Mouse (Mus musculus) limb, embryonic 12.5 days (tissue): Measurements from ENCODE around the gene Cadps. TPM values are rescaled to one million over a fixed set of nuclear protein-coding genes. Genes with fewer than 3 reads are reported as not detected.

ENCODE experiments used
- ATAC-seq: fragments of 200-750 bp; cut with Nextera tagmentation; 2 replicates; pipeline ENCODE4 v1.8.0; 2017; ENCODE audit warnings: low read depth, moderate TSS enrichment; ENCODE audit not compliant: insufficient number of reproducible peaks, insufficient read depth, low FRiP score, low TSS enrichment
- H3K27ac ChIP-seq: fragments of 300-500 bp; sonication (generic); 2 replicates; pipeline ENCODE4 v1.5.1; 2016; ENCODE audit warnings: mild to moderate bottlenecking, moderate library complexity
- H3K27me3 ChIP-seq: fragments of 300-500 bp; sonication (generic); 2 replicates; pipeline ENCODE4 v1.6.1; 2016; ENCODE audit warnings: mild to moderate bottlenecking, moderate library complexity
- H3K36me3 ChIP-seq: fragments of 300-500 bp; sonication (generic); 2 replicates; pipeline ENCODE4 v1.6.1; 2016; ENCODE audit warnings: mild to moderate bottlenecking, moderate library complexity
- H3K4me1 ChIP-seq: fragments of 300-500 bp; sonication (generic); replicated peaks from 2 replicates; pipeline ENCODE4 v1.6.1; 2016
- H3K4me2 ChIP-seq: fragments of 300-500 bp; sonication (generic); 2 replicates; pipeline ENCODE4 v1.6.1; 2016; ENCODE audit warnings: mild to moderate bottlenecking, moderate library complexity
- H3K4me3 ChIP-seq: fragments of 300-500 bp; sonication (generic); replicated peaks from 2 replicates; pipeline ENCODE4 v1.5.1; 2016; ENCODE audit warnings: mild to moderate bottlenecking
- H3K9ac ChIP-seq: fragments of 300-500 bp; sonication (generic); replicated peaks from 2 replicates; pipeline ENCODE4 v1.6.1; 2016; ENCODE audit warnings: mild to moderate bottlenecking, moderate library complexity
- H3K9me3 ChIP-seq: fragments of 300-500 bp; sonication (generic); 2 replicates; pipeline ENCODE4 v1.6.1; 2016; ENCODE audit warnings: mild to moderate bottlenecking, moderate library complexity
- whole genome bisulfite sequencing: fragments of 180-500 bp; shearing (Covaris S2); methylation state at CpG from one replicate; pipeline ENCODE4 v1.1.7; 2016; 5-methylcytosine and 5-hydroxymethylcytosine counted together
- polyA plus RNA-seq: library from polyadenylated mRNA; unstranded; fragments of >200 nt; fragmentation: Nextera tagmentation; extraction: Ambion mirVana; gene quantifications from 2 replicates; pipeline ENCODE4 v1.2.1, GENCODE M21; 2016

The Cadps gene
- polyA plus RNA-seq, 1 experiment from 2014 or later: 1.1 TPM

DNA sequence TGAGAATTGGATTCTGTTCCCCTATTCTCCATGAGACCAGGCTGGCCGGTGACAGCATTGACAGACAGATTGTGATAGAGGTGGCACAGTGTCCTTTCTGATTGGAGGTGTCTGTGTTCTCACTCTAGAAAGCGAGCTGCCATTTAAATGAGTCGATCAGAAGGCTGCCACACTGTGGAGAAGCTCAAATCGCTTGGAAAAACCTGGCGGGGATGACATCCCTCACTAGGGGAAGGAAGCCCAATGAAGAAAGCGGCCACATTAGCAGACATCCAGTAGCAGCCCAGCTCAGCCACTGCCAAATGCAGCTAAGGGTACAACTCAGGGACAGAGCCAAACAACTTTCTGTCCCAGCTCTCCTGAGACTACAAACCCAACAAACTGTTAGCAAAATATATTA lies 397.6 kb downstream of the Cadps start:
- no peaks in the 10 kb centered on the region for H3K27me3 ChIP-seq
- no peak overlapping the region for H3K4me3 ChIP-seq
- no peak overlapping the region for H3K4me2 ChIP-seq
- no peaks in the 10 kb centered on the region for H3K9me3 ChIP-seq
- no peaks in the 10 kb centered on the region for H3K36me3 ChIP-seq
- H3K4me1 ChIP-seq: no peaks in the 10 kb centered on the region
- H3K27ac ChIP-seq: no peak overlapping the region
- 66% methylated on average over 6 of the region's 6 CpGs for WGBS
- H3K9ac ChIP-seq: no peak overlapping the region
- no peak for ATAC-seq

DNA sequence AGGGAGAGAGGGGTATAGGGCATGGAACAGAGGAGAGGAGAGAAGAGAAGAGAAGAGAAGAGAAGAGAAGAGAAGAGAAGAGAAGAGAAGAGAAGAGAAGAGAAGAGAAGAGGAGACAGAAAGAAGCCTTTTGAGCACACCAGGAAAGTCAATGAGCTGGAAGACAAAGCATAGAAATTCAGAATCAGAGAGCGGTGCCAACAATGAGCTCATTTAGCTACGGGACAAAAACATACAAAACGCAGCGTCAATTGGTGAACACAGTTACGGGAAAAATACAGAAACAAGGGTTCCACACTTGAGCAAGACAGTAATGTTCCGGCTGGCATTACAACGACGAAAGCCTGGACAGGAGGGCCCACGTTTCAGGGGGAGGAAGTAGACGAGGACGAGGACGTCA lies 412.6 kb downstream of the Cadps start:
- WGBS: 88% methylated on average over 12 of the region's 12 CpGs
- H3K4me3 ChIP-seq: no peak overlapping the region
- no peak overlapping the region for H3K9ac ChIP-seq
- no peaks in the 10 kb centered on the region for H3K27me3 ChIP-seq
- H3K4me1 ChIP-seq: no peaks in the 10 kb centered on the region
- no peak for ATAC-seq
- H3K9me3 ChIP-seq: no peaks in the 10 kb centered on the region
- H3K36me3 ChIP-seq: no peaks in the 10 kb centered on the region
- no peak overlapping the region for H3K4me2 ChIP-seq
- H3K27ac ChIP-seq: no peak overlapping the region

- Histone ChIP-seq H3K9me3 (no peaks in the 10 kb centered on the region), H3K36me3 (no peaks in the 10 kb centered on the region), H3K27me3 (no peaks in the 10 kb centered on the region), H3K9ac (no peak overlapping the region), H3K4me2 (no peak overlapping the region), H3K4me1 (no peaks in the 10 kb centered on the region), H3K4me3 (no peak overlapping the region), H3K27ac (no peak overlapping the region)
- no peak for ATAC-seq
- WGBS: 75% methylated on average over 3 of the region's 3 CpGs
These were observed 413.1 kb downstream of the Cadps start for GRCm38 (mm10) chr14:12409811-12410210.

GRCm38 (mm10) chr14:12406588-12406987 lies 416.3 kb downstream of the Cadps start:
- Histone ChIP-seq H3K4me1 (peaks cover 3% of the 10 kb centered on the region; the same call in 1 of the 2 replicates), H3K27ac (no peak overlapping the region), H3K27me3 (no peaks in the 10 kb centered on the region), H3K9ac (no peak overlapping the region), H3K9me3 (no peaks in the 10 kb centered on the region), H3K4me2 (no peak overlapping the region), H3K4me3 (no peak overlapping the region), H3K36me3 (no peaks in the 10 kb centered on the region)
- no peak for ATAC-seq
- WGBS: 83% methylated on average over 10 of the region's 10 CpGs

DNA sequence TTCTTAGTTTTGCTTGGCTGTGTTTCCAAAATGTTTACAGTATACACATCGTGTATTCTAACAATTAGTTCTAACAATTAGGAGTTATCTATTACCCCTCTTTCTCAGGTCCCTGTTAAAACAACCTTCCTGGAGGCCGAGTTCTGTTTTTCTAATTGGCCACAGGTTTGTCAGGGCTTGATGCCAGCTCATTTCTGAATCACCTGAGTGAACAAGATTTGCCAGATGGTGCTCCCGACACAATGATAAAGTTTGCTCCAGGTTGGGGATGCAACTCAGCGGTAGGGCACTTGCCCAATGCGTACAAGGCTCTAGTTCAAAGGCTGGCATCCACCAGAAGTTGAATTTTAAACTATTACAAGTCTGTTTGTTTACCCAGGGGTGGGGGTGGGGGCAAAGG lies 417.7 kb downstream of the Cadps start:
- no peaks in the 10 kb centered on the region for H3K9me3 ChIP-seq
- ATAC-seq: no peak
- peaks cover 3% of the 10 kb centered on the region; the same call in 1 of the 2 replicates for H3K4me1 ChIP-seq
- H3K36me3 ChIP-seq: no peaks in the 10 kb centered on the region
- H3K4me2 ChIP-seq: no peak overlapping the region
- no peak overlapping the region for H3K9ac ChIP-seq
- H3K27ac ChIP-seq: no peak overlapping the region
- WGBS: 67% methylated on average over 5 of the region's 5 CpGs
- H3K27me3 ChIP-seq: no peaks in the 10 kb centered on the region
- no peak overlapping the region for H3K4me3 ChIP-seq

DNA sequence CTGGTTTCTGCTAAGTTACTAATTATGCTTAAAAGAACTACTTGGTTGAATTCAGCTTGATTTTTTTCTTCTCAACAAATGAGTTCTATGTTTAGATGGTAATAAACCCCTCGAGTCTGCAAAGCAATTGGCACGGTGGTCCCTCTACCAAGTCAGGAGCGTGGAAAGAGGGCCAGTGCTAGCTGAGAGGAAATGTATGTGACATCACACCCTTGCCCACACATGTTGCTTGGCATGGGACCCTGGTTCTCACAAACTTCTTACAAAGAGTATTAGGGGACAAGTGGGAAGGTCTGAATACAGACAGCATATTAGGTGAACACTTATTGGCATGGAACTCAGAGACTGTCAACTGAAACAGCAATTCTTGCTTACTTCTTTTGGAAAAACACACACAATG lies 418.2 kb downstream of the Cadps start:
- no peaks in the 10 kb centered on the region for H3K9me3 ChIP-seq
- WGBS: 68% methylated on average over 3 of the region's 3 CpGs
- no peak for ATAC-seq

DNA sequence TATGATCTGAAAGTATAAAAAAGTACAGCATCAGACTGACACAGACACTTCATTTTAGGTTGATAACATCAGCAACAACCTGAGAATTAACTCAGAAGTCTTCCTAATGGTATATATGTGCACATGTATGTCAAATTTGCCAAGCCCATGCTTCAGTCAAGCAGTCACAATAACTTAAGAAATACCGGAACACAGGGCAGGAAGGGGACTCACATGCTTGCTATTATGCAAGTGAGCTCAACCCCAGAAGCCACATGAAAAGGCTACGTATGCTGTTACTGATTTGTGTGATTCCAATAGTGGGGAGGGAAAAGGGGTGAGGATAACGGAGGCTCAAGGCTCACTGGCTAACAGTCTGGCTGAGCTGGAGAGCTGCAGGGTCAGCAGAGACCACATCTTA lies 418.8 kb downstream of the Cadps start:
- Histone ChIP-seq H3K27ac (no peak overlapping the region), H3K4me2 (no peak overlapping the region)
- 39% methylated on average over 3 of the region's 3 CpGs for WGBS

More for the DNA sequence above, 418.2 kb downstream of the Cadps start:
- Histone ChIP-seq H3K4me2 (no peak overlapping the region), H3K4me3 (no peak overlapping the region), H3K9ac (no peak overlapping the region), H3K4me1 (peaks cover 3% of the 10 kb centered on the region; the same call in 1 of the 2 replicates), H3K36me3 (no peaks in the 10 kb centered on the region), H3K27ac (no peak overlapping the region), H3K27me3 (no peaks in the 10 kb centered on the region)

DNA sequence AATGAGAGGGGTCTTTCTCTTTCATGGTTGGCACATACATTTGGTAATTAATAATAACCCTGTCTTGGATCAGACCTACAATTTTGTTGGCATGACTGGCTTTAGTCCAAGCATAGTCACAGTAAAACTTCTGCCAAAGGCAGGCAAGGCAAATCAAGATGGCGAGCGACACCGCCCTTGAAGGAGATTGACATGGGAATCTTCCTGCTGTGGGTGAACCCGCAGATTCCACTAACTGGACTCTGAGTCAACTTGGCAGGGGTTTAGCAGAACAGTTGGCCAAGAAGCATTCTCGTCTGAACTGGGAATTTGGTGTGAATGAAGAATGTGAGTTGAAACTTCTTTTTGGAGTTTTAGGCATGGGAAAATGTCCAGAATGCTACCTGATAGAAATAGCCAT lies 422.8 kb downstream of the Cadps start:
- H3K36me3 ChIP-seq: no peaks in the 10 kb centered on the region
- no peak overlapping the region for H3K4me2 ChIP-seq
- no peak overlapping the region for H3K4me3 ChIP-seq
- WGBS: 89% methylated on average over 5 of the region's 5 CpGs
- H3K9me3 ChIP-seq: no peaks in the 10 kb centered on the region
- no peak overlapping the region for H3K9ac ChIP-seq
- H3K27ac ChIP-seq: no peak overlapping the region
- H3K27me3 ChIP-seq: no peaks in the 10 kb centered on the region
- H3K4me1 ChIP-seq: peaks cover 3% of the 10 kb centered on the region; the same call in 1 of the 2 replicates
- ATAC-seq: no peak

More for the DNA sequence above, 418.8 kb downstream of the Cadps start:
- H3K27me3 ChIP-seq: no peaks in the 10 kb centered on the region
- ATAC-seq: no peak
- H3K9me3 ChIP-seq: no peaks in the 10 kb centered on the region
- peaks cover 3% of the 10 kb centered on the region; the same call in 1 of the 2 replicates for H3K4me1 ChIP-seq
- no peaks in the 10 kb centered on the region for H3K36me3 ChIP-seq
- no peak overlapping the region for H3K4me3 ChIP-seq
- no peak overlapping the region for H3K9ac ChIP-seq

DNA sequence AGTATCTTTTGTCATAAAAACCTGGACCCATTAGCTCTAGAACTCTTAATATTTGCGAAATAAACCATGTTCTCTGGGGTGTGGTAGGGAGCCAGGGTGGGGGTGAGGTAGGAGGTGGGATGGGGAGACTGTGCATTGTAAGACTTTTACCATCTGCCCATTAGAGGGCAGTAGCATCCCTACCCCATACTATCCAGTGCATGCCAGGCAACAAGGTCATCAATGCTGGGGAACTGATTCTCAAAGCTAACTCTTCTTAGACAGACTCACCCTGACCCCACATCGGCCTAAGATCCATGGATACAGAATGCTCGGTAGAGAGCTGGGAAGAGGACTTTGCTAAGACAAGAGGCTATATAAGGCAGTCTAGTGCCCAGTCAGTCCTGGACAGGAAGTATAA lies 425.3 kb downstream of the Cadps start:
- Histone ChIP-seq H3K27ac (no peak overlapping the region), H3K4me1 (no peaks in the 10 kb centered on the region), H3K4me3 (no peak overlapping the region), H3K4me2 (no peak overlapping the region), H3K27me3 (no peaks in the 10 kb centered on the region), H3K9ac (no peak overlapping the region), H3K9me3 (no peaks in the 10 kb centered on the region), H3K36me3 (no peaks in the 10 kb centered on the region)
- ATAC-seq: no peak
- 76% methylated on average over 3 of the region's 3 CpGs for WGBS

DNA sequence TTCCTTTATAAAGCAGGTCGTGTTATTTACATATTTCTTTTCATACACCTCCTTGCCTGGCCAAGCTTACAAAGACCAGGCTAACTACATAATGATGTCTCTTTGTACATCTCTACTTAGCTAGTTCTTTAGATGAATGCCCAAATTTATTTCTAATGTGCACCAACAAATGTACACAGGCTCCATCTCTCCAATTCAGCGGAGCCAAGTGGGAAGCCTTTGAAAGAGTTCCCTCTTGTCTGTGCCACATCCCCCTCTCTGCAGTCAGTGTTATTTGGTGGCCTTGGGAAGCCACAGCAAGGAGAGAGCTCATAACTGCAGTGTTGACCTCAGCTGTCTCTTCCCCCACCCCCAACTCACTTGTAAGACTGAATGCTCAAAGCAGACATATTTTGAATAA lies 428.6 kb downstream of the Cadps start:
- Histone ChIP-seq H3K9me3 (no peaks in the 10 kb centered on the region), H3K27me3 (no peaks in the 10 kb centered on the region; the same call in 1 of the 2 replicates), H3K4me3 (no peak overlapping the region), H3K4me1 (peaks cover under 1% of the 10 kb centered on the region; the same call in 1 of the 2 replicates), H3K27ac (no peak overlapping the region), H3K9ac (no peak overlapping the region), H3K36me3 (no peaks in the 10 kb centered on the region), H3K4me2 (no peak overlapping the region)
- no peak for ATAC-seq
- 65% methylated on average over 2 of the region's 2 CpGs for WGBS

DNA sequence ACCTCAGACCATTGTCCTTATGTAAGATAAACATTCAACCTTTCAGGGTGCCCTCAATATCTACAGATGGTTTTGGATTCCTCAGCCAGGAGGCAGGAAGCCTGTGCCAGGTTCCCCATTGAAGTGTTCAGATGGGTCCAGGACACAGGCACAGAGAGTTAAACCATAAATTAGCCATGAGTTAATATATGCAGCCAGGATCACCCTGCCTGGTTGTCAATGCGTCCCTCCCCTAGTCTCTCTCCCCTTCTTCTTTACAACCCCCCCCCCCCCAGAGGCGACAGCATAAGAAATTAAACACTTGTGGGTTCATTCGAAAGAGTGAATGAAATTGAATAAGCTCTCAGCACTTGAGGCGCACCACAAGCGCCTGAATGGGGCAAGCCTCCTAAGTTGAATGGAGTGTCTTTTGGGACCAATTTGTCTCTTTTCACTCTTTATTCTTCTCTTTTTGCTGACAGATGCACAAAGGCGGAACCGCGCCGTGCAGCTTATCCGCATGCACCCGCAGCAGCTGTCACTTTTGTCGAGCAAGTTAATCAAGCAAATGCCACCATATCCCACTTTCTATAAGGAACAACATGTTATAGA lies 429.5 kb downstream of the Cadps start:
- H3K9me3 ChIP-seq: no peaks in the 10 kb centered on the region
- H3K4me3 ChIP-seq: no peak overlapping the region
- no peak overlapping the region for H3K9ac ChIP-seq
- H3K36me3 ChIP-seq: no peaks in the 10 kb centered on the region
- H3K27me3 ChIP-seq: no peaks in the 10 kb centered on the region; the same call in 1 of the 2 replicates
- peaks cover 10% of the 10 kb centered on the region for H3K4me1 ChIP-seq
- no peak overlapping the region for H3K27ac ChIP-seq
- WGBS: 70% methylated on average over 12 of the region's 12 CpGs
- H3K4me2 ChIP-seq: no peak overlapping the region
- no peak for ATAC-seq

DNA sequence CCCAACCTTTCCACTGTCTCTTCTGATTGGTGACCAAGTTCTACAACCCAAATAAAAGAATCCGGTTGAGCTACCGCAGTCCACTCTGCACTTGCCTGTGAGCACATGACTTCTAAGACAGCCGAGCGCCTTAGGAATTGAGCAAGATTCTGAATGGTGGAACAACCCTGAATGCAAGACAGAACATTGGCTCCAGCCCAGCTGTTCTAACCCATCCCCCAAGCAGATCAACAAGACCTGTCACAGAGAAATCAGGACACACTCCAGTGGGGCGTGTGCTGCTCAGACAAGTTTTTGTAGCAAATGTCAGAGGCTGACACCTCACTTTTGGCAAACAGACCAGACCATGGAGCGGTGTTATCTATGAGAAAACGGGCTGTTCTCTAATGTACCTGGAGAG lies 431.7 kb downstream of the Cadps start:
- no peaks in the 10 kb centered on the region; the same call in 1 of the 2 replicates for H3K27me3 ChIP-seq
- no peak for ATAC-seq

More for the DNA sequence above, 431.7 kb downstream of the Cadps start:
- no peak overlapping the region for H3K27ac ChIP-seq
- no peak overlapping the region for H3K4me2 ChIP-seq
- no peak overlapping the region for H3K9ac ChIP-seq
- WGBS: 81% methylated on average over 7 of the region's 7 CpGs
- peaks cover 16% of the 10 kb centered on the region for H3K4me1 ChIP-seq
- H3K36me3 ChIP-seq: no peaks in the 10 kb centered on the region
- H3K4me3 ChIP-seq: no peak overlapping the region
- no peaks in the 10 kb centered on the region for H3K9me3 ChIP-seq
